Mouse (Mus musculus) olfactory bulb, adult 2 months (tissue): ENCODE results near the gene Dusp10.

ENCODE experiments used
- CTCF ChIP-seq: fragments of 200-500 bp; IDR thresholded peaks from 2 replicates; pipeline ENCODE4 v1.5.1; 2012; ENCODE audit warnings: low read depth, mild to moderate bottlenecking, low read length, moderate library complexity; ENCODE audit not compliant: insufficient read depth
- POLR2A ChIP-seq: fragments of 200-500 bp; IDR thresholded peaks from 2 replicates; pipeline ENCODE4 v1.6.1; 2012; ENCODE audit warnings: mild to moderate bottlenecking, low read depth, low read length, moderate library complexity; ENCODE audit not compliant: insufficient read depth

DNA sequence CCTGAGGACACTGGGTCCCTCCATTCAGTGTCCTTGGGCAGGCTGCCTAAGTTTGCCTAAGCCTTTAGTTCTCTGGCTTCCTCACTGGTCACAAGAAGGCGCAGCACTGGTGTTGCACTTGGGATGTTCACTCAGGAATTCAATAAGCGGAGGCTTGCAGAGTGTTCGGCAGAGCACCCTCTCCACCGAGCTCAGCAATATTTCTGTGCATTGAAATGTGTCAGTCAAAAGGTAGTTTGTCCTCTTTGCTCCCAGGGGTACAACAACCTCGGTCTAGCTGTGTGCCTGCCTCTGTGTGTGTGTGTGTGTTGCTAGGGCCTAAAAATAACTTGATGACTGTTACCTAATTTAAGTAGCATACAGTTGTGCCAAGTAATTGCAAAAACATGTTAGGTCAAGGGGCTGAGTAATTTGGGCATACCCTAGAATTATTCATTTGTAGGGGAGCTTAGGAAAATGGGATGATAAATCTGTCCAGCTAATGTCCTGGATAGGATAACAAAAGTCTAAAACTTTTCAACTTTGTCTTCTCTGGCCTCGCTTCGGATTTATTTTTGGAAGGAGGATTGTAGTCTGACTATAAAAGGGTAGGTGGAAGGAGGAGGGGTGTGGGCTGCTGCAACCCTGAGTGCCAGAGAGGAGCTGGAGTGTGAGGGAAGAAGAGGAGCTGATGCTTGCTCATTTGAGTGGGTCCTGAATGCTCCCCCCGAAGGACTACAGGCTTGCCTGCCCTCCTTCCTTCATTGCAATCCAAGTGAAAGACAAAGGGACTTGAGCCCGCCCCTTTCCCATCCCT lies 28.9 kb downstream of the Dusp10 start:
- TF ChIP-seq POLR2A = no peak
- no peak for TF ChIP-seq CTCF
